Mouse (Mus musculus): Measurements from ENCODE around the gene Higd1c. TPM values are rescaled to one million over a fixed set of nuclear protein-coding genes. Genes with fewer than 3 reads are reported as not detected.
"Not testable (repeated sequence)": the region's sequence is repeated elsewhere in the genome, so short reads cannot be mapped to it uniquely, and the experiment has no call there.

Higd1c gene
- polyA plus RNA-seq, 1 experiment: not detected

GRCm38 (mm10) chr15:100351501-100352060, 12.8 kb upstream of the Higd1c start:
- Histone ChIP-seq H3K9me3 (ENCODE audit: control insufficient read depth, low read length) (no peaks in the 10 kb centered on the region), H3K4me3 (replicated peaks) (no peak overlapping the region), H3K36me3 (ENCODE audit: control insufficient read depth) (no peaks in the 10 kb centered on the region), H3K4me1 (ENCODE audit: control insufficient read depth) (no peaks in the 10 kb centered on the region), H3K27me3 (ENCODE audit: control insufficient read depth) (peaks cover 2% of the 10 kb centered on the region; the same call in 1 of the 2 replicates)
- TF ChIP-seq TAL1 (IDR thresholded peaks at IDR 0.05; ENCODE audit: low read length) (no peak), GATA1 (IDR thresholded peaks at IDR 0.05; ENCODE audit: low read length) (no peak)

GRCm38 (mm10) chr15:100352711-100353250, 11.6 kb upstream of the Higd1c start, which contains the start of the genes Methig1 and Mettl7a2:
Methig1 (plus strand) TSS chr15:100353149.
Mettl7a2 (plus strand) TSS chr15:100353200.
- no peaks in the 10 kb centered on the region for H3K36me3 ChIP-seq (ENCODE audit: control insufficient read depth)
- H3K27me3 ChIP-seq (ENCODE audit: control insufficient read depth): peaks cover 2% of the 10 kb centered on the region; the same call in 1 of the 2 replicates
- no peak for TF ChIP-seq TAL1 (IDR thresholded peaks at IDR 0.05; ENCODE audit: low read length)
- no peak for TF ChIP-seq GATA1 (IDR thresholded peaks at IDR 0.05; ENCODE audit: low read length)
- no peaks in the 10 kb centered on the region for H3K4me1 ChIP-seq (ENCODE audit: control insufficient read depth)
- H3K4me3 ChIP-seq (replicated peaks): no peak within 1 kb of the TSS
- H3K9me3 ChIP-seq (ENCODE audit: control insufficient read depth, low read length): no peaks in the 10 kb centered on the region

GRCm38 (mm10) chr15:100353399-100353798, 10.9 kb upstream of the Higd1c start:
- not testable (repeated sequence) for H3K27me3 ChIP-seq (ENCODE audit: control insufficient read depth); H3K9me3 ChIP-seq (ENCODE audit: control insufficient read depth, low read length); H3K4me1 ChIP-seq (ENCODE audit: control insufficient read depth); H3K4me3 ChIP-seq (replicated peaks); H3K36me3 ChIP-seq (ENCODE audit: control insufficient read depth)

- TF ChIP-seq TAL1 (IDR thresholded peaks at IDR 0.05; ENCODE audit: low read length) (no peak), GATA1 (IDR thresholded peaks at IDR 0.05; ENCODE audit: low read length) (no peak)
- no peak overlapping the region for H3K4me3 ChIP-seq (replicated peaks)
- H3K4me1 ChIP-seq (ENCODE audit: control insufficient read depth): no peaks in the 10 kb centered on the region
- H3K27me3 ChIP-seq (ENCODE audit: control insufficient read depth): 0 out of 2 replicates have a peak, but pooled peaks cover 4% of the 10 kb centered on the region
- H3K9me3 ChIP-seq (ENCODE audit: control insufficient read depth, low read length): no peaks in the 10 kb centered on the region
- H3K36me3 ChIP-seq (ENCODE audit: control insufficient read depth): no peaks in the 10 kb centered on the region
Measured at GRCm38 (mm10) chr15:100355876-100356275, 8.5 kb upstream of the Higd1c start.

- not testable (repeated sequence) for H3K36me3 ChIP-seq (ENCODE audit: control insufficient read depth); H3K4me3 ChIP-seq (replicated peaks); H3K9me3 ChIP-seq (ENCODE audit: control insufficient read depth, low read length); H3K27me3 ChIP-seq (ENCODE audit: control insufficient read depth); H3K4me1 ChIP-seq (ENCODE audit: control insufficient read depth)
Measured at GRCm38 (mm10) chr15:100365967-100366366, 1.6 kb downstream of the Higd1c start.

- peaks cover 3% of the 10 kb centered on the region; the same call in 1 of the 2 replicates for H3K27me3 ChIP-seq (ENCODE audit: control insufficient read depth)
- no peaks in the 10 kb centered on the region; the same call in 1 of the 2 replicates for H3K9me3 ChIP-seq (ENCODE audit: control insufficient read depth, low read length)
- no peaks in the 10 kb centered on the region for H3K4me1 ChIP-seq (ENCODE audit: control insufficient read depth)
- H3K4me3 ChIP-seq (replicated peaks): no peak overlapping the region
- TF ChIP-seq TAL1 (IDR thresholded peaks at IDR 0.05; ENCODE audit: low read length) (no peak), GATA1 (IDR thresholded peaks at IDR 0.05; ENCODE audit: low read length) (no peak)
- no peaks in the 10 kb centered on the region for H3K36me3 ChIP-seq (ENCODE audit: control insufficient read depth)
Measured at GRCm38 (mm10) chr15:100367119-100367518, 2.8 kb downstream of the Higd1c start.

- Histone ChIP-seq H3K4me1 (ENCODE audit: control insufficient read depth) (peaks cover 2% of the 10 kb centered on the region; the same call in 1 of the 2 replicates), H3K9me3 (ENCODE audit: control insufficient read depth, low read length) (no peaks in the 10 kb centered on the region; the same call in 1 of the 2 replicates), H3K27me3 (ENCODE audit: control insufficient read depth) (no peaks in the 10 kb centered on the region), H3K4me3 (replicated peaks) (no peak overlapping the region), H3K36me3 (ENCODE audit: control insufficient read depth) (no peaks in the 10 kb centered on the region)
- TF ChIP-seq TAL1 (IDR thresholded peaks at IDR 0.05; ENCODE audit: low read length) (no peak), GATA1 (IDR thresholded peaks at IDR 0.05; ENCODE audit: low read length) (no peak)
Measured at GRCm38 (mm10) chr15:100375066-100375465, 10.7 kb downstream of the Higd1c start.

- not testable (repeated sequence) for H3K36me3 ChIP-seq (ENCODE audit: control insufficient read depth); H3K4me1 ChIP-seq (ENCODE audit: control insufficient read depth); H3K9me3 ChIP-seq (ENCODE audit: control insufficient read depth, low read length); H3K4me3 ChIP-seq (replicated peaks); H3K27me3 ChIP-seq (ENCODE audit: control insufficient read depth)
Measured at GRCm38 (mm10) chr15:100377847-100378505, 13.6 kb downstream of the Higd1c start.

GRCm38 (mm10) chr15:100379658-100380057, 15.3 kb downstream of the Higd1c start:
- H3K4me3 ChIP-seq (replicated peaks): no peak overlapping the region
- TF ChIP-seq GATA1 (IDR thresholded peaks at IDR 0.05; ENCODE audit: low read length): no peak
- no peak for TF ChIP-seq TAL1 (IDR thresholded peaks at IDR 0.05; ENCODE audit: low read length)
- peaks cover 4% of the 10 kb centered on the region for H3K4me1 ChIP-seq (ENCODE audit: control insufficient read depth)
- no peaks in the 10 kb centered on the region for H3K9me3 ChIP-seq (ENCODE audit: control insufficient read depth, low read length)
- no peaks in the 10 kb centered on the region for H3K36me3 ChIP-seq (ENCODE audit: control insufficient read depth)
- no peaks in the 10 kb centered on the region for H3K27me3 ChIP-seq (ENCODE audit: control insufficient read depth)
